Mouse (Mus musculus): Measurements from ENCODE around the gene Hpdl.

- TF ChIP-seq CTCF (IDR thresholded peaks at IDR 0.05; ENCODE audit: low read depth, low read length): no peak
- no peak for TF ChIP-seq GATA1 (IDR thresholded peaks at IDR 0.05; ENCODE audit: borderline replicate concordance, low read length)
- no peak for TF ChIP-seq POLR2AphosphoS5 (IDR thresholded peaks at IDR 0.05; ENCODE audit: insufficient replicate concordance, low read depth, low read length)
- no peak for TF ChIP-seq TAL1 (conservative IDR thresholded peaks at IDR 0.05; ENCODE audit: low read depth, low read length)
These were observed 22.8 kb upstream of the Hpdl start for GRCm38 (mm10) chr4:116844324-116844723.

All from G1E (cell line).